Mouse (Mus musculus): ENCODE data around the gene Prom2.

GRCm38 (mm10) chr2:127514380-127515124 is 26.7 kb downstream of the Prom2 start:
- TF ChIP-seq CTCF (IDR thresholded peaks at IDR 0.05) (no peak), EP300 (IDR thresholded peaks at IDR 0.05) (peak; percentile 86)
